Comparison of ENCODE assay signal across 9 mouse cellular contexts in genomic region chr7:137471431-137472120, GRCm38 (mm10). TPM values are rescaled to one million over a fixed set of nuclear protein-coding genes. Genes with fewer than 3 reads are reported as not detected.
A peak's percentile ranks its signal among the peaks of the same experiment; 100 is the strongest.
DNase-seq lines count a peak whose midpoint lies in the region; ATAC-seq lines count a peak whose summit lies in the region.
"Had no signal": no experiment of that assay in that cellular context is flagged by ENCODE, and none has a peak within 500 bp of the region (broad histone marks: within the 10 kb centered on the region; RNA-seq: fewer than 3 reads in every experiment).

No protein-coding gene starts in this region.

- no peak overlapping the region for H3K9ac ChIP-seq in forebrain, embryonic 11.5 days (ENCODE audit: low read length)
- H3K9ac ChIP-seq in liver, embryonic 13.5 days = no peak overlapping the region

- no peak for DNase-seq in forebrain, embryonic 11.5 days (ENCODE audit: low spot score)
- no peak for DNase-seq in forebrain, embryonic 10.5 days (ENCODE audit: extremely low spot score, low spot score)
- DNase-seq in 3T3-L1 (ENCODE audit: low read depth, low spot score) = peak; percentile 33
- DNase-seq in embryo, embryonic 9.5 days (ENCODE audit: extremely low spot score) = peak; percentile 18
- DNase-seq in liver, embryonic 13.5 days = no peak
- DNase-seq in adrenal gland, adult 8-10 months = no peak
- no peak for DNase-seq in cerebellum, postnatal 36 days

- H3K4me1 ChIP-seq in forebrain, embryonic 11.5 days (replicated peaks; ENCODE audit: control insufficient read depth, insufficient read depth, low read length) = no peaks in the 10 kb centered on the region
- no peaks in the 10 kb centered on the region for H3K4me1 ChIP-seq in forebrain, embryonic 10.5 days
- no peaks in the 10 kb centered on the region for H3K4me1 ChIP-seq in liver, embryonic 13.5 days (replicated peaks)
- H3K4me1 ChIP-seq: megakaryocyte, embryonic 14.5 days had no signal

- ATAC-seq in forebrain, embryonic 11.5 days (replicated peaks; ENCODE audit: low FRiP score) = 0 out of 2 replicates have a peak, but pooled peaks have one; percentile 21
- ATAC-seq in liver, embryonic 13.5 days (ENCODE audit: low read depth) = peak; percentile 31; the same call in 1 of the 2 replicates
- ATAC-seq in inflammation-experienced regulatory T-cells, adult 6 months = no peak

- H3K36me3 ChIP-seq in forebrain, embryonic 11.5 days (ENCODE audit: control insufficient read depth, insufficient read depth, low read length) = no peaks in the 10 kb centered on the region; the same call in 1 of the 2 replicates
- H3K36me3 ChIP-seq in forebrain, embryonic 10.5 days (replicated peaks) = peaks cover 39% of the 10 kb centered on the region
- peaks cover 25% of the 10 kb centered on the region for H3K36me3 ChIP-seq in liver, embryonic 13.5 days

- H3K4me2 ChIP-seq in forebrain, embryonic 11.5 days (ENCODE audit: low read depth, low read length, severe bottlenecking) = no peak overlapping the region
- H3K4me2 ChIP-seq in liver, embryonic 13.5 days = no peak overlapping the region

- WGBS in forebrain, embryonic 11.5 days = 64% methylated on average over 7 of the region's 7 CpGs
- 60% methylated on average over 7 of the region's 7 CpGs for WGBS in forebrain, embryonic 10.5 days
- WGBS in liver, embryonic 13.5 days (ENCODE audit: insufficient replicate concordance) = 45% methylated on average over 7 of the region's 7 CpGs

- H3K9me3 ChIP-seq in forebrain, embryonic 11.5 days (ENCODE audit: control insufficient read depth, low read length) = no peaks in the 10 kb centered on the region
- H3K9me3 ChIP-seq in forebrain, embryonic 10.5 days = no peaks in the 10 kb centered on the region
- H3K9me3 ChIP-seq in liver, embryonic 13.5 days (replicated peaks) = no peaks in the 10 kb centered on the region
- H3K9me3 ChIP-seq: megakaryocyte, embryonic 14.5 days had no signal

- H3K27ac ChIP-seq in forebrain, embryonic 11.5 days (ENCODE audit: low read depth, low read length) = no peak overlapping the region
- no peak overlapping the region for H3K27ac ChIP-seq in forebrain, embryonic 10.5 days
- no peak overlapping the region for H3K27ac ChIP-seq in liver, embryonic 13.5 days

- no peaks in the 10 kb centered on the region for H3K27me3 ChIP-seq in forebrain, embryonic 11.5 days (ENCODE audit: control insufficient read depth, insufficient read depth, low read length)
- H3K27me3 ChIP-seq in forebrain, embryonic 10.5 days (ENCODE audit: poor library complexity, severe bottlenecking) = no peaks in the 10 kb centered on the region
- H3K27me3 ChIP-seq in liver, embryonic 13.5 days = no peaks in the 10 kb centered on the region

- no peak overlapping the region for H3K4me3 ChIP-seq in forebrain, embryonic 11.5 days (ENCODE audit: low read depth, low read length)
- H3K4me3 ChIP-seq in forebrain, embryonic 10.5 days = no peak overlapping the region
- no peak overlapping the region for H3K4me3 ChIP-seq in liver, embryonic 13.5 days (replicated peaks)

RNA-seq across cellular contexts. Expression of gene Glrx3, which starts 34.2 kb away (rescaled TPM):
- polyA plus RNA-seq in forebrain, embryonic 11.5 days (2014; fragmentation: Nextera tagmentation; extraction: Ambion mirVana) = 285 and 290 TPM in 2 replicates
- 301 and 302 TPM in 2 replicates for polyA plus RNA-seq in forebrain, embryonic 10.5 days (2016; fragmentation: Nextera tagmentation; extraction: Ambion mirVana)
- 117 and 123 TPM in 2 replicates for polyA plus RNA-seq in liver, embryonic 13.5 days (2015; fragmentation: Nextera tagmentation; extraction: Ambion mirVana)
- 100 to 1,000 TPM in 1 of 4 experiments, 10 to 100 TPM in 3; 81.5 to 105 (median 87.5) TPM for total RNA-seq in adrenal gland, adult 8-10 months (2022)
- polyA plus RNA-seq in inflammation-experienced regulatory T-cells, adult 6 months (2017; shearing (Covaris generic)) = 100 to 1,000 TPM in 2 of 3 experiments, 10 to 100 TPM in 1; 98.5 to 137 (median 126) TPM

Comparison
In these comparisons a context has a peak if more than half of its experiments do, and no peak if none do; other contexts are left out.
1. DNase-seq: peak in 3T3-L1 (single experiment) and embryo, embryonic 9.5 days (single experiment); none in forebrain, embryonic 11.5 days (single experiment), forebrain, embryonic 10.5 days (single experiment), liver, embryonic 13.5 days (single experiment), adrenal gland, adult 8-10 months (single experiment) and cerebellum, postnatal 36 days (0 of 2).